Mouse (Mus musculus) heart, postnatal 0 days (tissue): ENCODE results near the gene Dgka.

Experiments
- CTCF ChIP-seq: IDR thresholded peaks from 2 replicates; pipeline ENCODE4 v1.5.1; 2016; ENCODE audit warnings: antibody characterized with exemption, control low read depth, low read depth
- EP300 ChIP-seq: IDR thresholded peaks from 2 replicates; pipeline ENCODE4 v1.6.1; 2016; ENCODE audit warnings: antibody characterized with exemption, low read depth

GRCm38 (mm10) chr10:128743235-128743634, 1.4 kb downstream of the Dgka start:
- TF ChIP-seq CTCF (no peak), EP300 (no peak)
